Mouse (Mus musculus) embryonic facial prominence, embryonic 11.5 days (tissue): Measurements from ENCODE around the gene Meiob. TPM values are rescaled to one million over a fixed set of nuclear protein-coding genes. Genes with fewer than 3 reads are reported as not detected.

ENCODE experiments used
- ATAC-seq: fragments of 200-750 bp; cut with Nextera tagmentation; replicated peaks from 2 replicates; pipeline ENCODE4 v1.8.0; 2017; ENCODE audit warnings: low read depth; ENCODE audit not compliant: insufficient number of reproducible peaks, low FRiP score, low TSS enrichment
- DNase-seq: peaks from one replicate; pipeline ENCODE4 v3.0.0-alpha.2; 2015; ENCODE audit warnings: low spot score
- H3K27ac ChIP-seq: fragments of 300-500 bp; sonication (generic); replicated peaks from 2 replicates; pipeline ENCODE4 v1.5.1; 2014; ENCODE audit warnings: mild to moderate bottlenecking, low read depth, low read length, control low read depth
- H3K27me3 ChIP-seq: fragments of 300-500 bp; sonication (generic); 2 replicates; pipeline ENCODE4 v1.6.1; 2014; ENCODE audit warnings: mild to moderate bottlenecking, low read length, moderate library complexity, mixed read lengths; ENCODE audit not compliant: control insufficient read depth, insufficient read depth
- H3K36me3 ChIP-seq: fragments of 300-500 bp; sonication (generic); replicated peaks from 2 replicates; pipeline ENCODE4 v1.6.1; 2014; ENCODE audit warnings: low read depth, mild to moderate bottlenecking, low read length, moderate library complexity, mixed read lengths; ENCODE audit not compliant: control insufficient read depth, insufficient read depth
- H3K4me1 ChIP-seq: fragments of 300-500 bp; sonication (generic); 2 replicates; pipeline ENCODE4 v1.6.1; 2014; ENCODE audit warnings: low read length, mixed read lengths; ENCODE audit not compliant: control insufficient read depth, insufficient read depth
- H3K4me2 ChIP-seq: fragments of 300-500 bp; sonication (generic); 2 replicates; pipeline ENCODE4 v1.6.1; 2014; ENCODE audit warnings: low read depth, mild to moderate bottlenecking, control low read depth, low read length, moderate library complexity
- H3K4me3 ChIP-seq: fragments of 300-500 bp; sonication (generic); 2 replicates; pipeline ENCODE4 v1.5.1; 2014; ENCODE audit warnings: low read depth, low read length, control low read depth
- H3K9ac ChIP-seq: fragments of 300-500 bp; sonication (generic); replicated peaks from 2 replicates; pipeline ENCODE4 v1.6.1; 2014; ENCODE audit warnings: mild to moderate bottlenecking, control low read depth, low read length
- H3K9me3 ChIP-seq: fragments of 300-500 bp; sonication (generic); replicated peaks from 2 replicates; pipeline ENCODE4 v1.6.1; 2016; ENCODE audit warnings: mild to moderate bottlenecking, low read length, inconsistent platforms, mixed read lengths; ENCODE audit not compliant: control insufficient read depth
- WGBS: fragments of 180-500 bp; shearing (Covaris S2); extraction: QIAGEN DNeasy Blood & Tissue Kit; methylation state at CpG from one replicate; pipeline ENCODE4 v1.1.7; 2014; 5-methylcytosine and 5-hydroxymethylcytosine counted together
- polyA plus RNA-seq: library from polyadenylated mRNA; unstranded; fragments of >200 nt; fragmentation: Nextera tagmentation; extraction: Ambion mirVana; gene quantifications from 2 replicates; pipeline ENCODE4 v1.2.1, GENCODE M21; 2014

Meiob gene
- polyA plus RNA-seq, 1 experiment from 2014 or later: not detected

- peak; percentile 99 for ATAC-seq
- H3K9me3 ChIP-seq: no peaks in the 10 kb centered on the region
- peak within 1 kb of the TSS; percentile 94 for H3K4me2 ChIP-seq
- peaks cover 3% of the 10 kb centered on the region; the same call in 1 of the 2 replicates for H3K4me1 ChIP-seq
- no peaks in the 10 kb centered on the region; the same call in 1 of the 2 replicates for H3K27me3 ChIP-seq
- no peaks in the 10 kb centered on the region for H3K36me3 ChIP-seq
- DNase-seq: peak; percentile 98
- peak within 1 kb of the TSS; percentile 80 for H3K4me3 ChIP-seq
- H3K27ac ChIP-seq: peak within 1 kb of the TSS; percentile 72
- H3K9ac ChIP-seq: peak within 1 kb of the TSS; percentile 69
- under 1% methylated on average over 58 of the region's 58 CpGs for WGBS
Observed at GRCm38 (mm10) chr17:24850065-24850772, 46.1 kb downstream of the Meiob start, which contains the start of gene Fahd1. Fahd1 (minus strand) TSS chr17:24850364.

GRCm38 (mm10) chr17:24850773-24851127 lies 46.7 kb downstream of the Meiob start:
- peaks cover 3% of the 10 kb centered on the region; the same call in 1 of the 2 replicates for H3K4me1 ChIP-seq
- peak overlapping the region; percentile 57 for H3K9ac ChIP-seq
- H3K4me2 ChIP-seq: peak overlapping the region; percentile 94
- no peaks in the 10 kb centered on the region for H3K36me3 ChIP-seq
- ATAC-seq: no peak
- H3K27me3 ChIP-seq: no peaks in the 10 kb centered on the region; the same call in 1 of the 2 replicates
- no peak overlapping the region for H3K27ac ChIP-seq
- WGBS: 1% methylated on average over 20 of the region's 20 CpGs
- H3K9me3 ChIP-seq: no peaks in the 10 kb centered on the region
- DNase-seq: peak; percentile 3
- peak overlapping the region; percentile 80 for H3K4me3 ChIP-seq

GRCm38 (mm10) chr17:24851381-24852125 lies 47.5 kb downstream of the Meiob start:
- Histone ChIP-seq H3K9me3 (no peaks in the 10 kb centered on the region), H3K9ac (no peak overlapping the region), H3K27ac (no peak overlapping the region), H3K4me3 (peak overlapping the region; percentile 80), H3K27me3 (no peaks in the 10 kb centered on the region; the same call in 1 of the 2 replicates), H3K36me3 (no peaks in the 10 kb centered on the region), H3K4me2 (peak overlapping the region; percentile 94; the same call in 1 of the 2 replicates), H3K4me1 (peaks cover 3% of the 10 kb centered on the region; the same call in 1 of the 2 replicates)
- no peak for ATAC-seq
- 81% methylated on average over 10 of the region's 10 CpGs for WGBS
- no peak for DNase-seq

GRCm38 (mm10) chr17:24855838-24856464 lies 51.9 kb downstream of the Meiob start:
- 70% methylated on average over 3 of the region's 3 CpGs for WGBS
- DNase-seq: no peak
- ATAC-seq: no peak
- no peak overlapping the region for H3K27ac ChIP-seq
- no peak overlapping the region; the same call in 1 of the 2 replicates for H3K9ac ChIP-seq
- no peak overlapping the region for H3K4me2 ChIP-seq
- H3K4me3 ChIP-seq: no peak overlapping the region
- H3K27me3 ChIP-seq: no peaks in the 10 kb centered on the region; the same call in 1 of the 2 replicates
- no peaks in the 10 kb centered on the region for H3K9me3 ChIP-seq
- H3K36me3 ChIP-seq: no peaks in the 10 kb centered on the region; the same call in 1 of the 2 replicates
- H3K4me1 ChIP-seq: peaks cover 1% of the 10 kb centered on the region; the same call in 1 of the 2 replicates

- no peaks in the 10 kb centered on the region for H3K27me3 ChIP-seq
- WGBS: 88% methylated on average over 13 of the region's 13 CpGs
Observed at GRCm38 (mm10) chr17:24856589-24856988, 52.5 kb downstream of the Meiob start.

GRCm38 (mm10) chr17:24857831-24858470 lies 53.9 kb downstream of the Meiob start:
- H3K4me1 ChIP-seq: no peaks in the 10 kb centered on the region
- H3K4me3 ChIP-seq: no peak overlapping the region
- 86% methylated on average over 8 of the region's 8 CpGs for WGBS
- no peaks in the 10 kb centered on the region for H3K9me3 ChIP-seq
- H3K27ac ChIP-seq: no peak overlapping the region
- no peak for ATAC-seq
- no peak overlapping the region for H3K4me2 ChIP-seq
- H3K9ac ChIP-seq: no peak overlapping the region
- DNase-seq: no peak
- H3K27me3 ChIP-seq: no peaks in the 10 kb centered on the region
- H3K36me3 ChIP-seq: peaks cover 3% of the 10 kb centered on the region

More at GRCm38 (mm10) chr17:24856589-24856988, 52.5 kb downstream of the Meiob start:
- no peaks in the 10 kb centered on the region for H3K9me3 ChIP-seq
- H3K27ac ChIP-seq: no peak overlapping the region
- DNase-seq (no peak), ATAC-seq (no peak)
- H3K4me2 ChIP-seq: no peak overlapping the region
- no peak overlapping the region for H3K9ac ChIP-seq
- no peaks in the 10 kb centered on the region for H3K4me1 ChIP-seq
- no peak overlapping the region for H3K4me3 ChIP-seq
- peaks cover 3% of the 10 kb centered on the region for H3K36me3 ChIP-seq

GRCm38 (mm10) chr17:24858967-24859366 lies 54.9 kb downstream of the Meiob start:
- 86% methylated on average over 6 of the region's 6 CpGs for WGBS
- H3K9me3 ChIP-seq: no peaks in the 10 kb centered on the region
- no peaks in the 10 kb centered on the region for H3K4me1 ChIP-seq
- H3K27me3 ChIP-seq: no peaks in the 10 kb centered on the region
- no peak overlapping the region for H3K4me2 ChIP-seq
- DNase-seq: no peak
- H3K4me3 ChIP-seq: no peak overlapping the region
- no peak for ATAC-seq
- H3K9ac ChIP-seq: no peak overlapping the region
- no peak overlapping the region for H3K27ac ChIP-seq
- H3K36me3 ChIP-seq: peaks cover 3% of the 10 kb centered on the region
